Mouse (Mus musculus) intestine, embryonic 15.5 days (tissue): ENCODE measurements around the gene Izumo1r. TPM values are rescaled to one million over a fixed set of nuclear protein-coding genes. Genes with fewer than 3 reads are reported as not detected.

Source experiments
- ATAC-seq: fragments of 200-750 bp; cut with Nextera tagmentation; 2 replicates; pipeline ENCODE4 v1.8.0; 2017; ENCODE audit warnings: moderate TSS enrichment, moderate library complexity
- H3K27ac ChIP-seq: fragments of 300-500 bp; sonication (generic); 2 replicates; pipeline ENCODE4 v1.5.1; 2015; ENCODE audit warnings: mild to moderate bottlenecking, inconsistent platforms
- H3K27me3 ChIP-seq: fragments of 300-500 bp; sonication (generic); replicated peaks from 2 replicates; pipeline ENCODE4 v1.6.1; 2015; ENCODE audit warnings: inconsistent platforms
- H3K36me3 ChIP-seq: fragments of 300-500 bp; sonication (generic); 2 replicates; pipeline ENCODE4 v1.6.1; 2015; ENCODE audit warnings: inconsistent platforms
- H3K4me1 ChIP-seq: fragments of 300-500 bp; sonication (generic); replicated peaks from 2 replicates; pipeline ENCODE4 v1.6.1; 2015; ENCODE audit warnings: inconsistent platforms
- H3K4me2 ChIP-seq: fragments of 300-500 bp; sonication (generic); replicated peaks from 2 replicates; pipeline ENCODE4 v1.6.1; 2015; ENCODE audit warnings: mild to moderate bottlenecking, inconsistent platforms
- H3K4me3 ChIP-seq: fragments of 300-500 bp; sonication (generic); replicated peaks from 2 replicates; pipeline ENCODE4 v1.5.1; 2015; ENCODE audit warnings: inconsistent platforms
- H3K9ac ChIP-seq: fragments of 300-500 bp; sonication (generic); 2 replicates; pipeline ENCODE4 v1.6.1; 2015; ENCODE audit warnings: inconsistent platforms
- H3K9me3 ChIP-seq: fragments of 300-500 bp; sonication (generic); 2 replicates; pipeline ENCODE4 v1.6.1; 2016; ENCODE audit warnings: inconsistent platforms
- WGBS: fragments of 180-500 bp; shearing (Covaris S2); methylation state at CpG from one replicate; pipeline ENCODE4 v1.1.7; 2015; 5-methylcytosine and 5-hydroxymethylcytosine counted together
- polyA plus RNA-seq: library from polyadenylated mRNA; unstranded; fragments of >200 nt; fragmentation: Nextera tagmentation; extraction: Ambion mirVana; gene quantifications from 2 replicates; pipeline ENCODE4 v1.2.1, GENCODE M21; 2015

Gene Izumo1r
- polyA plus RNA-seq, 1 experiment from 2014 or later: not detected

DNA sequence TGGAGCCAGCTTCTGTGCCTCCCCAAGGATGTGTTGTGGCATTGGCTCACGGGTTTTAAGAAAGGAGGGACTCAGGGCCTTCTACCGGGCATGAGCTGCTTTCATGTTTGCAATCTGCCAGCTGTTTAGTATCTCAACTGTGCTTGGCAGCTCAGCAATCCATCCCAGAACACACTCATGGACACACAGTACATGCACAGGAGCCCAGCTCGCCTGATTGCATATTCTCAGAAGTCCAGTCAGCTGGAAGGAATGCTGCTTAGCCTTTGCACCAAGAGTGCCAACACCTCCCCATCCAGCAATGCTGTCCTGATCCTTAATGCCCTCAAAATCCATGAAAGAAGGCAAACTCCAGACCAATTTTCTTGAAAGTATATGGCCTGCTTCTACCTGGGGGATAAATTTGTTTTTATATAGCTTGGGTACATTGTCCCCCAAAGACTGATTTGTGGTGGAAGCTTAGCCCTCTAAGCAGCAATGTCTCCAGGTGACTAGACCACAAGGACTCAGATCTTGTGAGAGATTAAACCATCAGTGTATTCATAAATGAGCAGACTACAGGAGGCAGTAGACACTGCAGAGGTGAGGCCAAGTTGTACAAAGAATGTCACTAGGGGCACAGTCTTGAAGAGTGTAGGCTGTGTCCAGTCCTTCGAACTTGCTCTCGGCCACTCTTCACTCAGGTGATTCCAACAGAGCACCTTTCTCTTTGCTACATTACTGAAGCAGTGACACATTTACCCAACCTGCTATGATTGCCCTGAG is 27.8 kb downstream of the Izumo1r start:
- H3K4me1 ChIP-seq: no peaks in the 10 kb centered on the region
- no peak overlapping the region for H3K4me2 ChIP-seq
- no peaks in the 10 kb centered on the region for H3K9me3 ChIP-seq
- no peaks in the 10 kb centered on the region for H3K36me3 ChIP-seq
- H3K4me3 ChIP-seq: no peak overlapping the region
- H3K27me3 ChIP-seq: no peaks in the 10 kb centered on the region
- ATAC-seq: no peak
- no peak overlapping the region for H3K9ac ChIP-seq
- H3K27ac ChIP-seq: no peak overlapping the region
- WGBS: 79% methylated on average over 5 of the region's 5 CpGs

DNA sequence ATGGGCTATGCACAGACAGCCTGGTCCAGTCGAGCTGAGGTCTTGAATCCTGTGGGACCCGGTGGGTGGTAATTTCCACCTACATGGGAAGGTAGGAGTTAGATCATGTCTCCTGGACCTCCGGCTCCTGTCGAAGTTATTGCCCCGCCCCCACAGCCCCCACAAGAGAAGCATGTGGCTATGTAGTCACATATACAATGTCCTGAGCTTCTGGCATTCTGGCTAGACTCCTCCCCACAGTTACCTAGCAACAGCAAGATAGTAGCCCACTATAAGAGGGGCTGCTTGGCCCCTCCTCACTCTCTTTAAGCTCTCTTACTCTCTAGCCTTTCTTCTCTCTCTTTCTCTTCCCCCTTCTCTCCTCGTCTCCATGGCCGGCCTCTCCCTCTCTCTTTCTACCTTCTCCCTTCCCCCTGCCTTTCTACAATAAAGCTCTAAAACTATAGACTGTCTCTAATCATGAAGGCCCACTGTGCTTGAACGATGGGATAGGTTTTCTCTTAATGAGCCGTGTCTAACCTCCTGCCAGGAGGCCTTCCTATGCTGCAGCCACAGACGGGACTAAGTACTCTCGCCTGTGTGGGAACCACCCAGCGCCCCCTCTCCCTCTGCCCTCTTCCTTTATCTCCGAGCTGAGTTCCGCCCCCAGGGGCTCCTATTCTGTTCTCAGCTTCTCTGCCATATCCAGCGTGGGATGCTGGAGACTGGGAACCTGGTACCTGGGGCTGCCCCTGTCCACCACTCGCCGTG is 31.4 kb downstream of the Izumo1r start:
- 49% methylated on average over 17 of the region's 17 CpGs for WGBS
- Histone ChIP-seq H3K36me3 (no peaks in the 10 kb centered on the region), H3K27me3 (no peaks in the 10 kb centered on the region), H3K4me1 (no peaks in the 10 kb centered on the region), H3K4me3 (no peak overlapping the region), H3K27ac (no peak overlapping the region), H3K9me3 (no peaks in the 10 kb centered on the region), H3K9ac (no peak overlapping the region), H3K4me2 (no peak overlapping the region)
- ATAC-seq: no peak

DNA sequence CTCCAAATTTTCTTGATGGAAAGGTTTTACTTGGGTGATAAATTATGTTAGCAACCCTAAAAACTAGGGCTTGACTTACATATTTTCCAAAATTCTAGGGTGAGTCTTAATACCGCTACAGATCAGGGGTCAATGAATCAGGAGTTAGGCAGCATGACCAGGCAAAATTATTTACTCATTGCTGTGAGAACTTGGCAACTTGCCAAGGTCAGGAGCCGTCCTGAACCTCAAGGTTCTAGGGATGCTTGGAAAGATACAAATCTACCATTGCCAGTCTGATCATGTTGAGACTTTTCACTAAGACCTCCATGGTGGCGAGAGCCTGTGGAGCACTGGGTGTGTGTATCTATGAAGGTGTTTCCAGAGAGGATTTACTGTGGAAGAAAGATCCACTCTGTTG is 32.2 kb downstream of the Izumo1r start:
- Histone ChIP-seq H3K4me2 (no peak overlapping the region), H3K4me3 (no peak overlapping the region), H3K36me3 (no peaks in the 10 kb centered on the region), H3K27me3 (no peaks in the 10 kb centered on the region), H3K27ac (no peak overlapping the region), H3K9ac (no peak overlapping the region), H3K4me1 (no peaks in the 10 kb centered on the region), H3K9me3 (no peaks in the 10 kb centered on the region)
- 65% methylated on average over 3 of the region's 3 CpGs for whole genome bisulfite sequencing
- no peak for ATAC-seq

DNA sequence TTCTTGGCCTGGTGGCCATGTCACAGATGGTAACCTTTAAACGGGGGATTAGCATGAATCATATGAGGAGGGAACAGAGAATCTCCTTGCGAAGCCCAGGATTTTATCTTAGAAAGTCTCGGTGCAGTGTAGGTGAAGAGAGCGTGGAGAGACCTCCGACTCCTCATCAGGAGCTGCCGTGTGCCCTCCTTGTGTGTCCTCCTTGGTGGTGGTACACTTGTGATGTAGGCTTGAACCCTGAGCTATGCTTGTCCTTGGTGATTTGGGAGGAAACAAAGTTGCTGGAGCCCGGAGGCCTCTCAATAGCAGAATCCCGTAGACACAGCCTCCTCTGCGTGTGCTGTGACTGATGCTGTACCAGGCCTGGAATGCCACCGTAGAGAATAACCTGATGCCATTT is 32.9 kb downstream of the Izumo1r start:
- Histone ChIP-seq H3K27ac (no peak overlapping the region), H3K9me3 (no peaks in the 10 kb centered on the region), H3K4me2 (no peak overlapping the region), H3K27me3 (no peaks in the 10 kb centered on the region), H3K9ac (no peak overlapping the region), H3K4me1 (no peaks in the 10 kb centered on the region), H3K4me3 (no peak overlapping the region), H3K36me3 (no peaks in the 10 kb centered on the region)
- 92% methylated on average over 10 of the region's 10 CpGs for WGBS
- ATAC-seq: no peak

DNA sequence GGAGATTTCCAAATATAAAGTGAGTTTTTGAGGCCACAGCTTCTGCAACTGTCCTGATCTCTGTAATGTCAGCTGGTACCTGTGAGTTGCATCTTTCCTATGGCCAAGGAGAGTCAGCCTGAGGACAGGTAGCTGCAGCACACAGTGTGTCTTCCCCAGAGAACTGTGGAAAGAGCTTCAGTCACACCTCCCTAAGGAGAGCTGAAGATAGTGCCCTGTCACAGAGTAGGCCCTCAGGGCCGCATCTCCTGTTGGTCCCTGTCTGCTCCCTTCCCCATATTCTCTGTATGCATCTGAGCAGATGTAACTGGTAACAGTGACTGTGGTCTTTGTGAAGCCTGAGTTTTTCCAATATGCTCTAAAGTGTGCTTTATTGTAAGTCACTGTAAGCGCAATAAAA is 33.4 kb downstream of the Izumo1r start:
- Histone ChIP-seq H3K27me3 (no peaks in the 10 kb centered on the region), H3K4me1 (no peaks in the 10 kb centered on the region), H3K9ac (no peak overlapping the region), H3K27ac (no peak overlapping the region), H3K36me3 (no peaks in the 10 kb centered on the region), H3K4me3 (no peak overlapping the region), H3K4me2 (no peak overlapping the region), H3K9me3 (no peaks in the 10 kb centered on the region)
- 85% methylated on average over 2 of the region's 2 CpGs for WGBS
- ATAC-seq: no peak

DNA sequence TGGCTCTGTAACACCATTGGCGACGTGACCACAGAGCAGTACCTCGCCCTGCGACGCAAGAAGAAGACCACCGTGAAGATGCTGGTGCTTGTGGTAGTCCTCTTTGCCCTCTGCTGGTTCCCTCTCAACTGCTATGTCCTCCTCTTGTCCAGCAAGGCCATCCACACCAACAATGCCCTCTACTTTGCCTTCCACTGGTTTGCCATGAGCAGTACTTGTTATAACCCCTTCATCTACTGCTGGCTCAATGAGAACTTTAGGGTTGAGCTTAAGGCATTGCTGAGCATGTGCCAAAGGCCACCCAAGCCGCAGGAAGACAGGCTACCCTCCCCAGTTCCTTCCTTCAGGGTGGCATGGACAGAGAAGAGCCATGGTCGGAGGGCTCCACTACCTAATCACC is 35.4 kb downstream of the Izumo1r start:
- no peaks in the 10 kb centered on the region for H3K9me3 ChIP-seq
- H3K27me3 ChIP-seq: no peaks in the 10 kb centered on the region
- 92% methylated on average over 8 of the region's 8 CpGs for WGBS
- no peak overlapping the region for H3K4me3 ChIP-seq
- H3K27ac ChIP-seq: no peak overlapping the region
- H3K4me1 ChIP-seq: no peaks in the 10 kb centered on the region
- no peak overlapping the region for H3K4me2 ChIP-seq
- H3K36me3 ChIP-seq: no peaks in the 10 kb centered on the region
- ATAC-seq: no peak
- no peak overlapping the region for H3K9ac ChIP-seq

DNA sequence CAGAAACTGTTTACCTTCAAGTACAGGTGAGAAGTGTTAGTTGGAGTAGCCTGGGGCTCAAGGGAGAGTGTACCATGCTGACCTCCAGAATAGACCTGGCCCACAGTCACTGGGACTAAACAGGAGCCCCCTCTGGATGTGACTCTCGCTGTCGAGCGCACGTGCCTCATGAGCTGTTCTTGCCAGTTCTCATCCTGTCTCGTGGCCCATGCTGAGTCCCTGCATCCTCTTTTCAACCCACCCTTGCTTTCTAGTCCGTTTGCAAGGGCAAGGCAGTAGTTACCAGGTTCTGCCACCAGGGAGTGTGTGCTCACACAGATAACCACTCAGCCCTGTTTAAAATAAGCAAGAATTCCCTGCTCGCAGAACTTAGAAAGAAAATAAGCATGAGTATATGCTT is 36.8 kb downstream of the Izumo1r start:
- H3K4me2 ChIP-seq: no peak overlapping the region
- no peaks in the 10 kb centered on the region for H3K36me3 ChIP-seq
- no peak overlapping the region for H3K9ac ChIP-seq
- no peak overlapping the region for H3K27ac ChIP-seq
- no peaks in the 10 kb centered on the region for H3K4me1 ChIP-seq
- WGBS: 36% methylated on average over 7 of the region's 7 CpGs
- no peak overlapping the region for H3K4me3 ChIP-seq
- peaks cover 7% of the 10 kb centered on the region for H3K27me3 ChIP-seq
- no peak for ATAC-seq
- H3K9me3 ChIP-seq: no peaks in the 10 kb centered on the region

DNA sequence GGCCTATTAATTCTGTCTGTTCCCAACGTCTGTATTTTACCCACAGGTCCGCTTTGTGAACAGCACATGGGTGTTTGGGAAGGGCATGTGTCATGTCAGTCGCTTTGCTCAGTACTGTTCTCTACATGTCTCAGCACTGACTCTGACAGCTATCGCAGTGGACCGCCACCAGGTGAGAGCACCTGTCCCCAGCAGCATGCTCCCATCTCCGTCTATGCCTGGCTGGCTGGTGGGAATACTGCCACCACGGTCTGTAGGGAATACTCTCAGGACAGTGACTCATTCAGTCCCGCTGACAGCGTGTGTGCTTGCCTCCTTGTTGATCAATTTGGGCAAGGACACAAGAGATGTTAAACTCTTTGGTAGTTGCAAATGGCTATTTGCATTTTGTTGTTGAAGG is 39.0 kb downstream of the Izumo1r start:
- Histone ChIP-seq H3K9me3 (no peaks in the 10 kb centered on the region), H3K27ac (no peak overlapping the region), H3K36me3 (no peaks in the 10 kb centered on the region), H3K4me2 (no peak overlapping the region), H3K9ac (no peak overlapping the region), H3K4me3 (no peak overlapping the region), H3K4me1 (0 out of 2 replicates have a peak, but pooled peaks cover 2% of the 10 kb centered on the region), H3K27me3 (peaks cover 26% of the 10 kb centered on the region)
- ATAC-seq: no peak
- 79% methylated on average over 9 of the region's 9 CpGs for WGBS

DNA sequence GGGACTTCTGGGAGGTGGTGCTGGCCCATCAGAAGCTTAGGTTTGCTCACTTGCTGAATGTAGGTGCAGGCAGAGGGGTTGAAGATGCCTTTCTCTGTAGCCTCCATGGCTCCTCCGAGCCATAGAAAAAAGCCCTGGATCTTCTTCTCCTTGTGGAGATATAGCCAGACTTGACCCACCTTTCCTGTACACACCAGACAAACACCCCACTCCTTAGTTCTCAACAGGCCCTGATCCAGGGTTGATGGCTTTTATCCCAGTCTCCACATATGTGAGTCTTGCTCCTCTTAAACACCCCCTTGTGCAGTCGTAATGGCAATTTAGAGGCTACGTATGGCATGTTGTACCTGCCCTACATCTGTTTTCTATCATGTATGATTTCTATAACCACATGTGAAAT is 40.6 kb downstream of the Izumo1r start:
- H3K36me3 ChIP-seq: no peaks in the 10 kb centered on the region
- WGBS: 78% methylated on average over 3 of the region's 3 CpGs
- H3K9ac ChIP-seq: no peak overlapping the region
- H3K4me2 ChIP-seq: no peak overlapping the region
- no peak for ATAC-seq
- 0 out of 2 replicates have a peak, but pooled peaks cover 3% of the 10 kb centered on the region for H3K4me1 ChIP-seq
- peaks cover 42% of the 10 kb centered on the region for H3K27me3 ChIP-seq
- H3K9me3 ChIP-seq: no peaks in the 10 kb centered on the region
- no peak overlapping the region for H3K27ac ChIP-seq
- H3K4me3 ChIP-seq: no peak overlapping the region

DNA sequence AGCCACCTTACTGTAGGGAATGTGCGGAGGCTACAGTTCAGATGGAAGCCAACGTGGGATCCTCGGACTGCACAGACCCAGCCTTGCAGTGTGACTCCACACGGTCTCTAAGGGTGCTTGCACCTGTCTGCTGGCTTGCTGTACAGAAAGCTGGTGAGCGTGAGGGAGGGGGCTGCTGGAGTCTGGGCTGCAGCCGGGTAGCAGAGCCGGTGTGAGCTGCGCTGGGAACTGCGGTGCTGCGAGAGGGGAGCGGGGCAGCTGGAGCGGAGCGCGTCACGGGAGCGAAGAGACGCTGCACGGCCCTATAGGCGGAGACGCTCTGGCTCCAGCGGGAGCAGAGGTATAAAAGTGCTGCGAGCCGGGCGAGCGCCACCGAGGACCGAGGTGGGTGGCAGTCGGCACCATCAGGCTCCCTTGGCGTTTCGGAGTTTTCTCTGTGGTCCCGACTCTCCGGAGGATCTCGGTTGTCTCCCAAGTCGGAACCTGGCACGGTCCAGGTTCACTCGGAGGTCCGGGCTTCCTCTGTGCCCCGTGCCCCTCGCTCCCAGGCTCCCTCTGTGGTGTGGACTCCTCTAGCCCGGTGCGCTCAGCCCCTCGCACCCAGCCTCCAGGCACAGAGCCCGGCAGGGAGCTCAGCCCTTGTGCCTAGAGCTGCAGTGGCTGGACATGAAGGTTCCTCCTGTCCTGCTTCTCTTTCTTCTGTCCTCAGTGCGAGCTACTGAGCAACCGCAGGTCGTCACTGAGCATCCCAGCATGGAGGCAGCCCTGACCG is 43.7 kb downstream of the Izumo1r start, which contains the start of gene Gpr83:
Gpr83 (plus strand) TSS at position 343 of the 772 bp plus-strand sequence.
- peak; percentile 94 for ATAC-seq
- WGBS: 2% methylated on average over 47 of the region's 47 CpGs

DNA sequence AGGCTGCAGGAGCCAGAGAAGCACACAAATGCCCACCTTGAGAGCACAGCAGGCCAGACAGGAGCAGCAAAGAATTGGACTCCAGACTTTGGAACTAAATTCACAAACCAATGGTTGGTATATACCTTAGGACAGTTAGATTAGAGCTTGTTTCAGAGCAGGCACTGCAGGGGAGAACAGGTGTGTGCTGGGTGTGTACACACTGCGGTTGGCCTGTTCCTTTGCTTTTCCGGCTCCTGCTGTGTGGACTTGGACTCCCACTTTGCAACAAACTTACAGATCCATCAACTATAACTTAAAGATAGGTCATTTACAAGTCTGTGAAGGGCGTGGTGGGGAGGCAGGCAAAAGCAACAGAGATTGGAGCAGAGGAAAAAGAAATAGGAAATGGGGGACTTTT is 45.0 kb downstream of the Izumo1r start:
- H3K4me3 ChIP-seq: no peak overlapping the region
- H3K36me3 ChIP-seq: no peaks in the 10 kb centered on the region
- 0 out of 2 replicates have a peak, but pooled peaks cover 3% of the 10 kb centered on the region for H3K4me1 ChIP-seq
- WGBS: 69% methylated on average over 3 of the region's 3 CpGs
- H3K27ac ChIP-seq: no peak overlapping the region
- no peaks in the 10 kb centered on the region for H3K9me3 ChIP-seq
- no peak overlapping the region for H3K4me2 ChIP-seq
- ATAC-seq: peak; percentile 46; the same call in 1 of the 2 replicates
- H3K27me3 ChIP-seq: peaks cover 46% of the 10 kb centered on the region
- H3K9ac ChIP-seq: no peak overlapping the region

More for the DNA sequence above, 43.7 kb downstream of the Izumo1r start, which contains the start of gene Gpr83:
- Histone ChIP-seq H3K4me3 (peak within 1 kb of the TSS; percentile 42), H3K27ac (no peak within 1 kb of the TSS), H3K4me2 (peak within 1 kb of the TSS; percentile 88), H3K4me1 (0 out of 2 replicates have a peak, but pooled peaks cover 3% of the 10 kb centered on the region), H3K36me3 (no peaks in the 10 kb centered on the region), H3K9me3 (no peaks in the 10 kb centered on the region), H3K27me3 (peaks cover 42% of the 10 kb centered on the region), H3K9ac (peak within 1 kb of the TSS; percentile 32)

DNA sequence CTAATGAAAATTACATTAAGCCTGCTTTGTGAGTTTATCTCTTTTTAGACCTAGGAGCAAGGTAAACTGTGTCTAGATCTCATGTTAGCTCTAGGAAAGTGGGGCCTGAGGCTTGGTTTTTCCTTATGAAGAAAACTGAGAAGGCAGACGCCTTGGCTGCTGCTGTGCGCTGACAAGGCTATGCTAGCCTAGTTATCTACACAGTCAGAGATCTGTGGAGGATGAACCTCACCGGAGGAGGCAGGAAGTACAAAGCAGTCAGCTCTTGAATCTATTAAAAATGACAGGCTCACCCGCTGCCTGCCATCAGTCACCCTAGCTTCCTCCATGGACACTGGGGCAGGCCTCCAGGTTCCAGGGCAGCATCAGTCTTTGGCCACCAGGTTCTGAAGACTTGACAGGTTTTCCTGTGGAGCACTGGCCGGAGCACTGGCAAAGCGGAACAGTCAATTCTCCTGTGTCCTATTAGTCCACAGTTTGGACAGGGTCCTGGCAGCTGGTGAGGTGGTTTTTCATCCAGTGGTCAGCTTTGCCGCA is 45.5 kb downstream of the Izumo1r start:
- ATAC-seq: no peak

More for the DNA sequence above, 45.5 kb downstream of the Izumo1r start:
- Histone ChIP-seq H3K4me3 (no peak overlapping the region), H3K4me2 (no peak overlapping the region), H3K4me1 (0 out of 2 replicates have a peak, but pooled peaks cover 3% of the 10 kb centered on the region), H3K9ac (no peak overlapping the region), H3K27ac (no peak overlapping the region), H3K36me3 (no peaks in the 10 kb centered on the region), H3K9me3 (no peaks in the 10 kb centered on the region), H3K27me3 (peaks cover 46% of the 10 kb centered on the region)
- 61% methylated on average over 7 of the region's 7 CpGs for WGBS
